Mouse (Mus musculus) CH12.LX (cell line): ENCODE results near the gene Sphkap.

Source experiments
- BHLHE40 ChIP-seq: IDR thresholded peaks from 2 replicates; pipeline ENCODE4 v1.6.1; 2011; ENCODE audit warnings: mild to moderate bottlenecking, low read depth, low read length, improper control_type of control experiment
- CHD1 ChIP-seq: IDR thresholded peaks from 2 replicates; pipeline ENCODE4 v1.6.1; 2012; ENCODE audit warnings: low read depth, low read length, improper control_type of control experiment, inconsistent platforms
- CTCF ChIP-seq, 2 experiments: IDR thresholded peaks in 1 of 2; conservative IDR thresholded peaks in 1 of 2; 2 replicates each; pipeline ENCODE4 v1.5.1; 2011 to 2012; ENCODE audit warnings: low read depth in 2 of 2, low read length in 2 of 2, improper control_type of control experiment in 1 of 2, inconsistent platforms in 1 of 2, mild to moderate bottlenecking in 1 of 2, moderate library complexity in 1 of 2
- E2F4 ChIP-seq: IDR thresholded peaks from 2 replicates; pipeline ENCODE4 v1.6.1; 2011; ENCODE audit warnings: low read depth, low read length, improper control_type of control experiment; ENCODE audit not compliant: insufficient replicate concordance
- EP300 ChIP-seq: IDR thresholded peaks from 2 replicates; pipeline ENCODE4 v1.6.1; 2011; ENCODE audit warnings: low read length, improper control_type of control experiment
- ETS1 ChIP-seq: conservative IDR thresholded peaks from 2 replicates; pipeline ENCODE4 v1.6.1; 2012; ENCODE audit warnings: low read depth, mild to moderate bottlenecking, inconsistent platforms, low read length, improper control_type of control experiment, moderate library complexity
- MEF2A ChIP-seq: IDR thresholded peaks from 2 replicates; pipeline ENCODE4 v1.6.1; 2014; ENCODE audit warnings: low read depth, mild to moderate bottlenecking, inconsistent platforms, low read length, improper control_type of control experiment, borderline replicate concordance
- MYC ChIP-seq: IDR thresholded peaks from 2 replicates; pipeline ENCODE4 v1.6.1; 2011; ENCODE audit warnings: low read depth, mild to moderate bottlenecking, improper control_type of control experiment, low read length
- POLR2A ChIP-seq: IDR thresholded peaks from 2 replicates; pipeline ENCODE4 v1.6.1; 2011; ENCODE audit warnings: low read depth, mild to moderate bottlenecking, improper control_type of control experiment, low read length
- UBTF ChIP-seq: IDR thresholded peaks from 2 replicates; pipeline ENCODE4 v1.6.1; 2012; ENCODE audit warnings: low read depth, mild to moderate bottlenecking, inconsistent platforms, low read length, improper control_type of control experiment, moderate library complexity
- USF2 ChIP-seq: conservative IDR thresholded peaks from 2 replicates; pipeline ENCODE4 v1.6.1; 2011; ENCODE audit warnings: low read depth, low read length, improper control_type of control experiment
- ZMIZ1 ChIP-seq: IDR thresholded peaks from 2 replicates; pipeline ENCODE4 v1.6.1; 2012; ENCODE audit warnings: low read depth, mild to moderate bottlenecking, inconsistent platforms, low read length, improper control_type of control experiment
- ZNF384 ChIP-seq: IDR thresholded peaks from 2 replicates; pipeline ENCODE4 v1.6.1; 2012; ENCODE audit warnings: low read depth, low read length, improper control_type of control experiment, inconsistent platforms

GRCm38 (mm10) chr1:83342726-83343250, 65.2 kb downstream of the Sphkap start:
- no peak for TF ChIP-seq MYC
- no peak for TF ChIP-seq EP300
- TF ChIP-seq CHD1: no peak
- no peak for TF ChIP-seq UBTF
- TF ChIP-seq ZNF384: no peak
- TF ChIP-seq CTCF (conservative IDR thresholded peaks at IDR 0.05 in 1 of 2, IDR thresholded peaks at IDR 0.05 in 1 of 2; ENCODE audit: low read depth in 2 of 2, low read length in 2 of 2): no peak
- TF ChIP-seq ZMIZ1: no peak
- TF ChIP-seq ETS1: no peak
- TF ChIP-seq MEF2A: no peak
- TF ChIP-seq BHLHE40: no peak
- TF ChIP-seq POLR2A: no peak
- TF ChIP-seq USF2: no peak
- no peak for TF ChIP-seq E2F4
